Mouse (Mus musculus) C2C12 (cell line): ENCODE data around the gene Colec11.

Experiments used
- CEBPB ChIP-seq: IDR thresholded peaks from one replicate; pipeline ENCODE4 v1.6.1; 2011; ENCODE audit warnings: low read depth, mild to moderate bottlenecking, control low read depth, moderate library complexity
- CTCF ChIP-seq: IDR thresholded peaks from one replicate; pipeline ENCODE4 v1.5.1; 2011; ENCODE audit not compliant: control insufficient read depth, insufficient read depth, insufficient read length
- MAX ChIP-seq: IDR thresholded peaks from one replicate; pipeline ENCODE4 v1.6.1; 2011; ENCODE audit warnings: mild to moderate bottlenecking, control low read depth
- MYOG ChIP-seq: IDR thresholded peaks from one replicate; pipeline ENCODE4 v1.6.1; 2011; ENCODE audit not compliant: control insufficient read depth, insufficient read length; ENCODE audit errors: extremely low read depth

DNA sequence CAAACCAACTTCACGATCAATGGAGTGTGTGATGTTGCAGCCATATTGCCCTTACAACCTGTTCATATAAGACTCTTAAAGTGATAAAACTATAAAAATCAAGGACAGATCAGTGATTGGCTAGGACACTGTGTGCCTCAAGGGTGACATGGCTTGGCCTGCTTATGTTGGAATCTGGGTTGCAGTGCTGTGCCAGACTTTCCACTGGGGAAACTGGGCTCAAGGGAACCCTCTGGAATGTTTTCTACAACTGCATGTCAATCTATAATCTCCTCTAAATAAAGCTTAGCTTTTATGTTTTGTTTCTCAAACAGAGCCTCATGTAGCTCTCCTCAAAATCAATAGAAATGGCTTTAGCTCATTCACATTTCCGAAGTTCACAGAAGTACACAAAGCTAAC, 1.1 kb upstream of the Colec11 start:
- no peak for TF ChIP-seq CTCF
- TF ChIP-seq MAX: no peak
- no peak for TF ChIP-seq CEBPB
- TF ChIP-seq MYOG: no peak
